Mouse (Mus musculus): ENCODE data around the gene Pmel.

The Pmel gene

DNA sequence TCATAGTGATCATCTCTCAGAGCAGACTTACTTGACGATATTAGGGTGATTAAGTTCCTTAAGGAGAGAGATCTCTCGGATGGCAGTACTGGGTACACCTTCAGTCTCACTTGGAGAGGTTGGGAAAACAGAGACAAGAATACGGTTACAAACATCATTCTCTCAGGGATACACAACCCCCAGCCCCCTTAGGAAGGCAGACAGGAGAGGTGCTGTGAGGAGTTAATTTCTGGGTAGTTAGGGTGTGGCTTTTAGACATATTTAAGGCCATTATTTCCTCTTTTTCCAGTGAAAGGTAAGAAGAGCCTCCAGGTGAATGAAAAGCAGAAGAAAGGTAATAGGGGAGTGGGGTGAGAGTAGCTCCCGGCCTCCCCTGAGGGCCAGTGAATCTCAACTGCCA lies at the start of gene Pmel:
Pmel (plus strand) TSS at position 301 of the 400 bp plus-strand sequence.
- DNase-seq (ENCODE audit: low read depth, low spot score): no peak

DNA sequence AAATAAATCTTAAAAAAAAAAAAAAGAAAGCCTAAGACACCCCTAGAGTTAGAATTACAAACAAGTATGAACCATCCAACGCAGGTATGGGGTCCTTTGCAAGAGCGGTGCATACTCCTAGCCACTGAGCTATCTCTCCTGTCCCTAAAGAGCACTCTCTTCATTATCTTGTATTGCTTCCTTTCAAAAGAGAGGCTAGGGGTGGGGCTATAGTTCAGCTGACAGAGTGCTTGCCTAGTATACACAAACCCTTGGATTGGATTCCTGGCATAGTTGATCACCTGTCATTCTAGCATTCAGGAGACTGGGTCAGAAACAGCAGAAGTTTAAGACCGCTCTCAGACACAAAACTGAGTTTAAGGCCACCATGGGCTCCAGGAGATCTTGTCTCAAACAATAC lies 48.7 kb upstream of the Pmel start:
- no peak for DNase-seq (ENCODE audit: low read depth, low spot score)

DNA sequence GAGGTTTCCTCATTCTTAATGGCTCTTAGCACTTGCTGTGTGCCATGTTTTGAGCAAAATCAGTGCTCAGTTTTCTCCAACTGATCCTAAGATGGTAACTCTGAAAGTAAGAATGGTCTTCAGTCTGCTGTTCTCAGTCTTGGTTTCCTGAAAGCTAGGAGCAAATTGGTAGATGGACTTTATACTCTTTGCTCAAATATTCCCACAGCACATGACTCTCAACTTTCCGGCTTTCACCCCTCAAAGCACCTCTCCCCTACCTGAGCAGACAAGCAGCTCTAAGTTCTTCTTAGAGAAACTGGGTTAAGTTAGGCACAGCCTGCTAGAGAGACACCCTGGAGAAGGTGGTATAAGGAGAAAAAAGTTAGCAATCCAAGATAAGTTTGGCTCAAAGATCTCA lies 47.3 kb upstream of the Pmel start:
- no peak for DNase-seq (ENCODE audit: low read depth, low spot score)

DNA sequence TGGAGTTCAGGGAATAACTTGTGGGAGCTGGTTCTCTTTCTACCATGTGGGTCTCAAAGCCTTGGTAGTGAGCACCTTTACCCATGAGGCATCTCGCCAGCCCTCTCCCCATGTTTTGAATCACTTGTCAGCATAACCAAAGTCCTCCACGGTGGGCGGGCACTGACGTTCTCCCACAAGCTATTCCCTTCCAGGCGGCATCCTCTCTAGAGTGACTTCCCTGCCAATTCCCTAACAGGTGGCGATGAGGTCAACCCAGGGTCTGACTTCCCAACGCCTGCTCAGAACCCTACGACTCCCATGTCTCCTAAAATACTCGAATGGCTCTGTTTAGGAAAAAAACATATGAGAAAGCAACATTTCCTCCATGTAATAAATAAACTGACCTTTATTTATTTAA lies 46.2 kb upstream of the Pmel start:
- DNase-seq (ENCODE audit: low read depth, low spot score): no peak

DNA sequence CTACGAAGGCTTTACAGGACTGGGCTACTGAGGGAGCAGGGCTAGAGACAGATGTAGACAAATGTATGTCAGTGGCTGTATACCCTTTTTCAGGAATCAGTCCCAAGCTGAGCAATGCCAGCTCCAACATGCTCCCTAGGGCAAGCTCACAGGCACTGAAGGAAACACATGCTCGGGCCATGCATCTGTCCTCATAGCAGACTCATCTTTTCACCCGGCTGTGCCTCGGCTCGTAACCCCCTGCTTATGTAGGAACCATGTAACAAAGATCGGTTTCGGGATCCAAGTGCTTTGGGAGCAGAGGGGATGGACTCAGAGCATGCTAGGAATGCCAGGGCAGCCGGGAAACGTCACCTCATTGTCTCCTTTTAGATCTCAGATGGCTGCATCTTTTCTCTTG lies 44.5 kb upstream of the Pmel start:
- DNase-seq (ENCODE audit: low read depth, low spot score): no peak

DNA sequence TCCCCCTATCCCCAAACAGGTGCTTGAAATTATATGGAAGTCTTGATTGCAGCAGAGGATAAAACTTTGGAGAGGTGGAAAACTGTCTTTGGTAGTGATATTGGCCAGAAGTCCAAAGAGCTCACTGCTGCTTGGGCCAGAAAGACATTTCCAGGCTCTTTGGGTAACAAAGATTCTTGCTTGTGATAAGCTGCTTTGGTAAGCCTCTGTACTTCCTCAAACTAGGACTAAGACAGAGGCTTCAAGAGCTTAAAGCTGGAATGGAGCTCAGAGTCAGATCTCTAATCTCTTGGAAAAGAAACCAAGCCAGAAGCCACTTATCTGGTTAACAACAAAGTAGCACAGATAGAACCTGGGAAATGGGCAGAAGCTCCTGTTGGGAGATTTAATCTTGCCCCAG lies 41.5 kb upstream of the Pmel start:
- no peak for DNase-seq (ENCODE audit: low read depth, low spot score)

DNA sequence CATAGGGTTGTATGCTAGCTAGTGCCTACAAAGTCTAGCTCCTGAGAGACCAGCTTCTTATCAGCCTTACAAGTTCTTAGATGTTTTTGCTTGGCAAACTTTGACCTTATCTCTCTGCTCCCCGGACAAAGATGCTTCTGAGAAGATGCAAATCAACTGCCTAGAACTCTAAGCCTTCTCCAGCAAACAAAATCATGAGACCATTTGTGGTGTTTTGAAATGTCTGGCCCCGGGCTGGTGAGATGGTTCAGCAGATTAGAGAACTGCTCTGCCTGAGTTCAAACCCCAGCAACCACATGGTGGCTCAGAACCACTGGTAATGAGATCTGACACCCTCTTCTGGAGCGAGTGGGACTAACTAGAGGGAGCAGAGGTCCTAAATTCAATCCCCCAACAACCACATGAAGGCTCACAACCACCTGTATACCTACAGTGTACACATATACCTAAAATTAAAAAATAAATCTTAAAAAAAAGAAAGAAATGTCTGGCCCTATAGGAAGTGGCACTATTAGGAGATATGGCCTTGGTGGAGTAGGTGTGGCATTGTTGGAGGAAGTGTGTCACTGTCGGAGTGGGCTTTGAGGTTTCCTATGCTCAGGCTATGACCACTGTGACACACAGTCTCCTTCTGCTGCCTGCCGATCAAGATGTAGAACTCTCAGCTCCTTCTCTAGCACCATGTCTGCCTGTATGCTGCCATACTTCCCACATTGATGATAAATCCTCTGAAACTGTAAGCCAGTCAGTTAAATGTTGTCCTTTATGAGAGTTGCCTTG lies 40.4 kb upstream of the Pmel start:
- DNase-seq (ENCODE audit: low read depth, low spot score): no peak

DNA sequence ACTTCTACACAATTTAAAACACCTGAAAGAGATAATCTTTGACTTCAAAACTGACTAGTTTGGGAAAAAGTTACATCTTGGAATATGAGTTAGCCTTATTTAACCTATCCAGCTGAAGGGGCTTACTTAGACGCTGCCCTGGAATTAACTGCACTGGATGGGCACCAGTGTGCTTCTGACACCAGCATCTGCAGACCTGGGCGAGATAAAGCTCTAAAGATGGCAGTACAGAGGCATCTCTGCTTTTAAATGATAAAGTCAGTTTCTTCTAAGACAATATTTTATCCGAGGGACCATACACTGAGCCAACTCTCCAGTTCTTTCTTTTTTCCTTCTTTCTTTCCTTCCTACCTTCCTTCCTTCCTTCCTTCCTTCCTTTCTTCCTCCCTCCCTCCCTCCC lies 39.2 kb upstream of the Pmel start:
- no peak for DNase-seq (ENCODE audit: low read depth, low spot score)

DNA sequence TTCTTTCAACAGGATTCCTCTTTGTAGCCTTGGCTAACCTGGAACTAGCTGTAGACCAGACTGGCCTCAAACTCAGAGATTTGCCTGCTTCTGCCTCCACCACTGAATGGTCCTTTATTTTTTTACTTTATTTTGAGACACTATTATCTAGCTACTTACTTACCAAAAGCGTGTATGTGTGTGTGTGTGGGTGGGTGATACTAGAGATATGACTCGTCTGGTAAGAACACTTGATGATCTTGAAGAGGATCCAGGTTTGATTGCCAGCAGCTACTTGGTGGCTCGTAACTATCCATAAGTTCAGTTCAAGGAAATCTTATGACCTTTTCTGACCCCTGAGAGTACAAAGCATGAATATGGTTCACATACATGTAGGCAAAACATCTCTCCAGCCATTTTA lies 38.7 kb upstream of the Pmel start:
- DNase-seq (ENCODE audit: low read depth, low spot score): no peak

DNA sequence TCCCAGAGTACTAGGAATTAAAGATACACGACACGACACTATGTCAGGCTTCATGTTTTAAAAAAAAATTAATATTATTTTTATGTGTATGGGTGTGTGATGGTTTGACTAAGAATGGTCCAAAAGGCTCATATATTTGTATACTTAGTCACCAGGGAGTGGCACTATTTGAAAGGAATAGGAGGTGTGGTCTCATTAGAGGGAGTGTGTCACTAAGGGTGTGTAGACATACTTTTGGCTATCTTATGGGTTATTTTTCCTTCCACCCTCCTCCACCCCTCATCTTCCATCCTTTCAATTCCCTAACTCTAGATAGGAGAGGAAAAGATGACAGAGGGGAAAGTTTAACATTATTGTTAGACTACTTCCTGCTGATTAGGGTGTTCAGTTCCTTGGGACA lies 38.2 kb upstream of the Pmel start:
- no peak for DNase-seq (ENCODE audit: low read depth, low spot score)

DNA sequence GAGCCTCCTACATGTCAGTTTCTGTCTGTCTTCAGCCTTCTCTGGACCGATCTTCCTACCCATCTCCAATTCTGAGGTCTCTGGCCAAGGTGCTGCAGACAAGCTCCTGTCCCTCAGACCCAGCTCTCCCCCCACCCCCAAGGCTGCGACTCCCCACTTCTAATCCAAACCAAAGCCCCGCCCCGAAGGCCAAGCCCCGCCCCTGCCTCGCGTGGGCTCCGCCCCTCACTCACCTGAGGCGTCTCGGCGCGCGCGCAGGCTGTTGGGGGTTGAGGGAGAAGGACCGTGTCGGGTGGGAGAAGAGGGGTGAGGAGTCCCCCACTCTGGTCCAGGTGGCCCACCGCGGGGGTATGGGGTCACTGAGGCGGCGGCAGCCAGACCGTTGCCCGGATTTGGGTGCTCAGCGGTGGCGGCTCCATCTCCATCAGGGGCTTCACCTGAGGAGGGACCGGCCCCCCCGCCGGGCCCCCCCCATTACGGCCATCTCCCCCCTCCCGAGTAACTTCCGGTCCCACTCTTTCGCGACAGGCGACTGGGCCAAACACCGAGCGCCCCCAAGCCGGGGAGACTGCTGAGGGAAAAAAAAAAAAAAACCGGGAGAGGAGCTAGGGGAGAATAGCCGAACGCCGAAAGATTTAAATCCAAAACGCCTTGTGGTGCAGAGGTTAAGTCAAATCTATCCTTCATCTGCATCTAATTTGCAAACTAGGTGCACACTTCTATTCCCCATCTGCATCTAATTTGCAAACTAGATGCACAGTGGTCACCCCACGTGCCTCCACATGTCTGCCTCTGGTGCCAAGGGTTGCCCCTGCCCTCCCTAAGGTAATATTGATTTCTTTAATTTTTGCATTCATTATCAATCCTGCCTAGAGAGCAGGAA lies 35.0 kb upstream of the Pmel start:
- DNase-seq (ENCODE audit: low read depth, low spot score): peak; percentile 86

DNA sequence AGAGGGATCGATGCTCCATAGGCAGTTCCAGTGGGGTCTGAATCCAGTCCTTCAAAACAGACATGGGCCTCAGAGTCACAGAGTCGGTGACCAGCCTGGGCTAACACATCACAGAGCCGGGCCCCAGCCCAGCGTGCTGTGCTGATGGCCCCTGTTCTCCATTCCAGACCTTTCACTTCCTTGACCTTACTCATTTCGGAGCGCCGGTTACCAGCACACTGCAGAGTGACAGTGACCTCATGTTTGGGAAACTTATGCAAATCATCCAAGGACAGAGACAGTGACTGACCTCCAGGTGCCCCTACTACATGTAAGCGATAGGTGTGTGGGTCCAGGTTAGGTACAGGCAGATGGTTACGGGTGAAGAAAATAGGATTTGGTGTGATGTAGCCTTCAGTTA lies 32.8 kb upstream of the Pmel start:
- DNase-seq (ENCODE audit: low read depth, low spot score): no peak

DNA sequence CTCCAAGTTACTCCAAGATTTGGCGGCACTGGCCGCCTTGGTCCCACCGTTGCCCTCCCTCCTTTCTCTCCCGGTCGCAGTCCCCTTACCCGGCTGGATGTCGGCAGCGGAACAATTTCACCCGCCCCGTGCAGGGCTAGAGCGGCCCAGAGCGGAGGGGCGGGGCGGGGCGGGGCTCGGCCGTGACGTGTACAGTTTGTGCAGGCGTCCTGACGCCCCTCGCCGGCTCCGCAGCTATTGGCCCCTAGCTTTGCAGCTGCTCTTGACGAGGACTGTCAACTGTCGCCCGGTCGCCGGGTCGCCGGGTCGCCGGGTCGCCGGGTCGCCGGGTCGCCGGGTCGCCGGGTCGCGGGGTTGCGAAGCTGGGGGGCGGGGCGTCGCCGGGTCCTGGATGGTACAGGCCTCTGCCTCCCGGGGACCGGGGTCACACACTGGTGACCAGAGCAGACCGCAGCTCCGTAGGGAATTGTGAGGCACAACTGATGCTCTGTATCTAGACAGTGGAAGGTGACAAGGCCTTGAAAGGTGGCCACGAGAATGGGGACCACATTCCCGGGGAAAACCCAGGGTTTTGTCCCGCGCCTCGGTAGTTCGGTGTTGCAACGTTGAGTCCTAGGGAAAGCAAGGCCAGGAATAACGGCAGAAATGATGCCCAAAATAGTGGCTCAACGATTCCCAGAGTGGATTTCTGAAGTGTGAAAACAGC lies 30.1 kb upstream of the Pmel start, which contains the start of gene Suox:
Suox (minus strand) TSS at position 311 of the 706 bp plus-strand sequence.
- peak; percentile 73 for DNase-seq (ENCODE audit: low read depth, low spot score)

DNA sequence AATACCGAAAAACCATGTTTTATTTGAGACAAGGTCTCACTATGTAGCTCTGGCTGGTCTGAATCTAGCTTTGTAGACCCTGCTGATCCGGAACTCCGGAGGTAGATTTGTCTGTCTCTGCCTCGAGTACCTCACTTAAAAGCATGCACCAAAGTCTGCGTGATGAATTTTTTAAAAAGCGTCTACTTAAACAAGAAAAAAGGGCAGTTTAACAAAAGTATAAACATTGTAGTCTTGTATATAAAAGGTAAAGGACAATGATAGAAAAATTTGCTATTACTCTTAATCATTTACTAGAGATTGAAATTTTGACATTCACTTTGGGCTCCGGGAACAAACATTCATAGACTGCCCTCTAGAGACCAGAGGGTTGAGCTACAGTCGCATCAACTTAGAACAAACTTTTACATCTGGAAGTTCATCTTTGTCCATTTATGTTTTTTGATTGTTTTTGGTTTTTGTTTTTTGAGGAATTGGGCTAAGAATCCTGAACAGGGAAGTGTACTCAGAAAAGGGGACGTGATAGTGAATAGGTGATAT lies 29.5 kb upstream of the Pmel start:
- DNase-seq (ENCODE audit: low read depth, low spot score): no peak

DNA sequence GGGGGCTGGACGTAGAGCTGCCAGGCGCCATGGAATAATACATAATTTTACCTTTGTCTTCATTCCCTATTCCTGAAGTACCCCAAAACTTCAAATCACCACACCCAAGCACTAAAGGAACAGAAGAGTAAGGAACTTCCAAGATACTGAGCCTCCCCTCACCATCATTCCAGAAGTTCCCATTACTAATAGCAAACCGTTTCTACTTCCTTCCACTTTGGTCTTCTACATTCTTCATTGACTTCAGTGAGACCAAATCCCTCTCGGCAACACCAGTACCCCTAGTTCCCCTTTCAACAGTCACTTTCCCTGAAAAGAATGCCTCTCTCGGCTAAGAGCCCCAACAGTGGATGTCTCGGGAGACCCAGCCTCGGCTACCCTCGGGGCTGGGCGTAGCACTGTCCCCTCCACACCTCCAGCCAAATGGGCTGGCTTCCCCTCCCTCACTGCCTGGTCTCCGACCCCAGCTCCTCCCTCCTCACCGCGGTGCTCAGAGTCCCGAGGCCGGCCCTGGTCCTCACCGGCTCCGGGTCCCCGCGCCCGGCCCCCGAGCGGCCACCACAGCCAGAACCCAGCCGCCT lies 8.5 kb upstream of the Pmel start:
- peak; percentile 54 for DNase-seq (ENCODE audit: low read depth, low spot score)

DNA sequence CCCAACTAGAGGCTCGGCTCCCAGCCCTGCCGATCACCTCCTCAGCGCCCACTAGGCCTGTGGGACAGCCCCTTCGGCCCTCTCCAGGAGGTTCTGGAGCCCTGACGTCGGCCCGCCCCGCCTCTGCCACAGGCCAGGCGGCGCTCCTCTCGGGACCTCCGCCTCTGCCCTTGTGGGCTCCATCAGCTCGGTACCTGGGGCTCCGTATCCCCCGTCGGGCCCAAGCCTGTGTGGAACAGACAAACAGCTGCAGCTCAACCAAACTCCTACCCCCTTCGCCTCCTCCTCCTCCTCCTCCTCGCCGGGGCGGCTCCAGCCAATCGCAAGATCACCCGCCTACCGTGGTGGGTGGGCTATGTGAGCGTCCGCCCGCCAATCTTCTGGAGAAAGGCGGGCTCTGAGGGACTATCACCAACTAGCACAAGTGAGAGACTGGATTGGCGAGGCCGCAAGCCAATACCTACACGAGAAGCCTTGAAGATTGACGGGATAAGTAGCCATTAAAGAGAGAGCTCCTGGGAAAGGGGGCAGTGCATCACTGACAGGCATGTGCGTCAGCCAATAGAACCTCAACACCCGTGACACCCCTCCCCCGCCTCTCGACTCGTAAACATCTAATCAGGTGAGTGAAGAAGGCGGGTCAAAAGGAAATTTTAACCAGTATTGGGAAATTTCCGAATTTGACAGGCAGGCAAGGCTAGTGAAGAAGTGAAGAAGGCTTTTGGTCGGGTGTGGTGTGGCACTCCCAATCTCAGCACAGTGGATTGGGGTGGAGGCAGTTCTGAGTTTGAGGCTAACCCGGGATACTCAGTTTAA lies 7.8 kb upstream of the Pmel start, which contains the start of gene Rab5b:
Rab5b (minus strand) TSS at position 273 of the 816 bp plus-strand sequence.
- DNase-seq (ENCODE audit: low read depth, low spot score): peak; percentile 100

DNA sequence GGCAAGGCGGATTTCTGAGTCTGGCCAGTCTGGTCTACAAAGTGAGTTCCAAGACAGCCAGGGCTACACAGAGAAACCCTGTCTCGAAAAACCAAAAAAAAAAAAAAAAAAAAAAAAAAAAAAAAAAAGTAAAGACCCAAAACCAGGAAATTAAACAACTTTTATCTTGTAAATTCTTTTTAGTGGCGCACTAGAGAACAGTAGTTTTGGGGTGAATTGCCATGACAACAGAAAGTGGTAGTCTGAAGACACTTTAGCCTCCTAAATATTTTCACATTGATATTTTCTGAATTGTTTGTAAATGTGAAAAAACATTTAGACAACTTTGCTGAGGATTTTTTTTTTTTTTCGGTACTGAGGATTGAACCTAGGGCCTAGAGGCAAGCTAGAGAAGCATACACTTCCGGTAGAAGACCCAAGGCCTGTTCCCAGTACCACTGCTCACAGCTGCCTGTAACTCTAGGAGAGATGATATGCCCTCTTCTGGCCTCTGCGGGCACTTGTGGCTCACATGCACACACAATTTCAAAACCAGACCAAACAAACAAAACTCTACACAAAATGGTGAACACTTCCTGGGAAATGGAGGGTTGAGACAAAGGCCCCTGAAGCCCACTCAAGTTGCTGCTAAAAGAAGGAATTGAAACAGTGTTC lies 6.8 kb upstream of the Pmel start:
- DNase-seq (ENCODE audit: low read depth, low spot score): peak; percentile 67

DNA sequence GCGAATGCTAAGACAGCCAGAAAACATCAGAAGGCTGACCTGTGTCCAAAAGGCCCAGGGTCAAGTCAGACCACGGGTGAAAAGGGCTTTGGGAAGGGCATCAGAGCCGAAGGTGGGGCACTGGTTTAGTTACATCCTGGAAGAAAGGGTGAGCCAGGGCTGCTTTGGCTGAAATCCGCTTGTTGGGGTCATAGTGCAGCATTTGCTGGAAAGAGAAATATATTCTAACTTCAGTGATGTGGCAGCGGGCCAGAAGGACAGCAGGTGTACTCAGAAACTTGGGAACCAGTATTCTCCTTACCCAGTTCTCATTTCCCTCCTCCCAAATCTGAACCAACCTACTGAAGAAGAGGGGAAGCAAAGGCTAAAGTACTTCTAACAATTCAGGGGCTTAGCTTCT lies 5.0 kb upstream of the Pmel start:
- no peak for DNase-seq (ENCODE audit: low read depth, low spot score)

DNA sequence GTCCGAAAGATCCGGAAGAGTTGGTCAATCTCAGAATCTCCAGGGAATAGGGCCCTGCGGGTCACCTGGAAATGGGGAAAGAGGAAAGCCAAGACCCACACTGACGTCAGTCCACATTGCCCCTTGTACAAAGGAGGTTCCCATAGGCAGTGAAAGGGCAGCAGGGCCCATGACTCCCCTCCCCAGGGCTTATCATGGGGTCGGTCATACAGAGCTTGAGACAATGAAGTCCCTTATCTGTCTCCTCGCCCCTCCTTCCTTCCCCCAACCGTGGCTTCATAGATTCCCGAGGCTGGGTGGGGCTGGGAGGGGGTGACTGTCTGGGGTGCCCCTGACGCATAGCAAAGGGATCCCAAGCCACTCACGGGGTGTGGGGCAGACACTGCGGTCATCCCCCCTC lies 4.4 kb upstream of the Pmel start:
- no peak for DNase-seq (ENCODE audit: low read depth, low spot score)

DNA sequence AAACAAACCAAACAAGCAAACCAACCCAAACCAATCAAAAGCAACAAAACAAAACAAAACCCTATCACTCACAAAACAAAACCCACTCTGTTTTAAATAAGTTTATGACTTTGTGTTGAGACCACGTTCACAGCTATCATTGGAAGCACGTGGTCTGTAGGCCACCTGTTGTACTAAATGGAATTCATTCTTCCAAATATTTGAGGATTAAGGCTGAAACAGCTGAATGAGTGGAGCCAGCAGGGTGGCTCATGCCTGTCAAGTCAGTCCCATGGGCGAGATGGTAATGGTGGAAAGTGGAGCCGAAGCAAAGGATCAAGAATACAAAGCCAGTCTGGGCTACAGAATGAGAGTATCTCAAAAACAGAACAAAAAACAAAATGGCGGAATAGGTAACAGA lies 3.3 kb upstream of the Pmel start:
- no peak for DNase-seq (ENCODE audit: low read depth, low spot score)

Data from ES-CJ7 (cell line).